Mouse (Mus musculus): ENCODE results near the gene Wnt4. TPM values are rescaled to one million over a fixed set of nuclear protein-coding genes. Genes with fewer than 3 reads are reported as not detected.

Wnt4 gene
- total and polyA plus RNA-seq, 3 experiments, result 0.23 to 0.47 (median 0.25) TPM

DNA sequence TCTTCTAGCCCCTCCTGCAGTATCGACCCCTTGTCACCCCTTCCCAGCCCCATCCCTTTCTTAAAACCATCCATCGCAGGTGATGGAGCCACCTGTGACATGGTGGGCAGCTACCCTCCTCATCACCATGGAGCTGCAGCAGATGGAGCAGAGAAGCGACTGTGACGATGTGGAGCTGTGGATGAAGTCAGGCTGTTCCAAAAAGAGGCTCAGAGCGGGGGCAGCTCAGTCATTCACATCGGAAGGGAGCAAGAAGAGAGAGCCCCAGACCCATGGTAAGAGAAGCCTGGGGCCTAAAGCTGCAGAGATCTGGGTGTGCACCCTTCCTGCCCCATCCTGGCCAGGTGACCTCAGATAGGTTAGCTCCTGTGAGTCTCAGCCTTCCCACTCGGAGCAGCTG lies 26.8 kb downstream of the Wnt4 start:
- TF ChIP-seq EP300 (IDR thresholded peaks at IDR 0.05; ENCODE audit: insufficient read depth, low read depth, low read length), result no peak
- TF ChIP-seq POLR2A (IDR thresholded peaks at IDR 0.05; ENCODE audit: insufficient read depth, low read depth, low read length), result no peak
- no peak for TF ChIP-seq CTCF (IDR thresholded peaks at IDR 0.05)
- Histone ChIP-seq H3K36me3 (ENCODE audit: control insufficient read depth, insufficient read depth, low read length) (no peaks in the 10 kb centered on the region), H3K79me2 (replicated peaks; ENCODE audit: control insufficient read depth, insufficient read depth, low read length) (no peaks in the 10 kb centered on the region), H3K9ac (ENCODE audit: low read depth, low read length) (no peak overlapping the region), H3K4me1 (ENCODE audit: control insufficient read depth, insufficient read depth, low read length) (no peaks in the 10 kb centered on the region), H3K27me3 (ENCODE audit: control insufficient read depth, insufficient read depth, low read length) (no peaks in the 10 kb centered on the region), H3K27ac (no peak overlapping the region), H3K4me3 (no peak overlapping the region)
- 90% methylated on average over 7 of the region's 7 CpGs for WGBS
- intact Hi-C loops (cut with DNase I), result no loop called here
- DNase-seq, result no peak

- no peaks in the 10 kb centered on the region for H3K79me2 ChIP-seq (replicated peaks; ENCODE audit: control insufficient read depth, insufficient read depth, low read length)
- TF ChIP-seq POLR2A (IDR thresholded peaks at IDR 0.05; ENCODE audit: insufficient read depth, low read depth, low read length) (no peak), CTCF (IDR thresholded peaks at IDR 0.05) (no peak), EP300 (IDR thresholded peaks at IDR 0.05; ENCODE audit: insufficient read depth, low read depth, low read length) (no peak)
- intact Hi-C loops (cut with DNase I), result no loop called here
- 88% methylated on average over 7 of the region's 7 CpGs for WGBS
- H3K36me3 ChIP-seq (ENCODE audit: control insufficient read depth, insufficient read depth, low read length), result no peaks in the 10 kb centered on the region
- no peaks in the 10 kb centered on the region for H3K4me1 ChIP-seq (ENCODE audit: control insufficient read depth, insufficient read depth, low read length)
- no peak overlapping the region for H3K4me3 ChIP-seq
- H3K27me3 ChIP-seq (ENCODE audit: control insufficient read depth, insufficient read depth, low read length), result no peaks in the 10 kb centered on the region
- no peak for DNase-seq
- no peak overlapping the region for H3K9ac ChIP-seq (ENCODE audit: low read depth, low read length)
- no peak overlapping the region for H3K27ac ChIP-seq
Observed at GRCm38 (mm10) chr4:137305066-137305465, 27.8 kb downstream of the Wnt4 start.

- Histone ChIP-seq H3K4me1 (ENCODE audit: control insufficient read depth, insufficient read depth, low read length) (no peaks in the 10 kb centered on the region), H3K4me3 (no peak overlapping the region), H3K9ac (ENCODE audit: low read depth, low read length) (no peak overlapping the region), H3K27ac (no peak overlapping the region), H3K36me3 (ENCODE audit: control insufficient read depth, insufficient read depth, low read length) (no peaks in the 10 kb centered on the region), H3K27me3 (ENCODE audit: control insufficient read depth, insufficient read depth, low read length) (no peaks in the 10 kb centered on the region), H3K79me2 (replicated peaks; ENCODE audit: control insufficient read depth, insufficient read depth, low read length) (no peaks in the 10 kb centered on the region)
- TF ChIP-seq POLR2A (IDR thresholded peaks at IDR 0.05; ENCODE audit: insufficient read depth, low read depth, low read length) (no peak), CTCF (IDR thresholded peaks at IDR 0.05) (no peak), EP300 (IDR thresholded peaks at IDR 0.05; ENCODE audit: insufficient read depth, low read depth, low read length) (no peak)
- 59% methylated on average over 13 of the region's 13 CpGs for WGBS
- no peak for DNase-seq
- intact Hi-C loops (cut with DNase I), result no loop called here
Observed at GRCm38 (mm10) chr4:137305831-137306576, 28.7 kb downstream of the Wnt4 start.

GRCm38 (mm10) chr4:137306577-137306888 lies 29.2 kb downstream of the Wnt4 start:
- Histone ChIP-seq H3K79me2 (replicated peaks; ENCODE audit: control insufficient read depth, insufficient read depth, low read length) (no peaks in the 10 kb centered on the region), H3K4me3 (no peak overlapping the region), H3K27ac (no peak overlapping the region), H3K36me3 (ENCODE audit: control insufficient read depth, insufficient read depth, low read length) (no peaks in the 10 kb centered on the region), H3K4me1 (ENCODE audit: control insufficient read depth, insufficient read depth, low read length) (no peaks in the 10 kb centered on the region), H3K27me3 (ENCODE audit: control insufficient read depth, insufficient read depth, low read length) (no peaks in the 10 kb centered on the region), H3K9ac (ENCODE audit: low read depth, low read length) (no peak overlapping the region)
- DNase-seq, result no peak
- WGBS, result 75% methylated on average over 8 of the region's 8 CpGs
- intact Hi-C loops (cut with DNase I), result no loop called here
- TF ChIP-seq EP300 (IDR thresholded peaks at IDR 0.05; ENCODE audit: insufficient read depth, low read depth, low read length) (no peak), POLR2A (IDR thresholded peaks at IDR 0.05; ENCODE audit: insufficient read depth, low read depth, low read length) (no peak), CTCF (IDR thresholded peaks at IDR 0.05) (no peak)

GRCm38 (mm10) chr4:137306991-137307706 lies 29.9 kb downstream of the Wnt4 start:
- TF ChIP-seq POLR2A (IDR thresholded peaks at IDR 0.05; ENCODE audit: insufficient read depth, low read depth, low read length) (no peak), EP300 (IDR thresholded peaks at IDR 0.05; ENCODE audit: insufficient read depth, low read depth, low read length) (no peak)
- 79% methylated on average over 19 of the region's 19 CpGs for whole genome bisulfite sequencing
- intact Hi-C loops (cut with DNase I), result no loop called here

DNA sequence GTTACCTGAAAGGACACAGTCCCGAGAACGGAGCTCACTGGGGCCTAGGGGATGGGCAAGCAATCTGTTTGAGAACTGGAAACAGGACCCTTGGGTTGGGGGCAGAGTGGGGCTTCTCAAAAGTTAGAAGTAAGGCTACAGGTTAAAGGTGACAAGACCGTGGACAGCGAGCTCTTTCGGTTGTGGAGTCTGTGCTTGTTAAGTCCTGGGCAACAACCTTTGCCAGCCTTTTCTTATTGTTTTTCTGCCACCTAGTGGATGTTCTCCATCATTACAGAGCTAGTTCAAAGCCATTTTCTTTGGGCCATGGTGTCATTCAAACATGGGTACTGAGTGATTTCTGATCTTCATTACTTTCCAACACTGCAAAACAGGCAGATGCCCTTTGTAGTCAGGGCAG lies 31.1 kb downstream of the Wnt4 start:
- no peaks in the 10 kb centered on the region for H3K27me3 ChIP-seq (ENCODE audit: control insufficient read depth, insufficient read depth, low read length)
- no peaks in the 10 kb centered on the region for H3K79me2 ChIP-seq (replicated peaks; ENCODE audit: control insufficient read depth, insufficient read depth, low read length)
- H3K27ac ChIP-seq, result no peak overlapping the region
- no peak overlapping the region for H3K9ac ChIP-seq (ENCODE audit: low read depth, low read length)
- no peaks in the 10 kb centered on the region for H3K4me1 ChIP-seq (ENCODE audit: control insufficient read depth, insufficient read depth, low read length)
- H3K4me3 ChIP-seq, result no peak overlapping the region
- TF ChIP-seq CTCF (IDR thresholded peaks at IDR 0.05) (peak; percentile 83), POLR2A (IDR thresholded peaks at IDR 0.05; ENCODE audit: insufficient read depth, low read depth, low read length) (no peak), EP300 (IDR thresholded peaks at IDR 0.05; ENCODE audit: insufficient read depth, low read depth, low read length) (no peak)
- H3K36me3 ChIP-seq (ENCODE audit: control insufficient read depth, insufficient read depth, low read length), result no peaks in the 10 kb centered on the region
- 41% methylated on average over 5 of the region's 5 CpGs for WGBS
- DNase-seq, result no peak
- intact Hi-C loops (cut with DNase I), result loop anchor here (1.0 kb wide), 2 partner anchors 144 to 231 kb away; no protein-coding TSS in a partner anchor

More at GRCm38 (mm10) chr4:137306991-137307706, 29.9 kb downstream of the Wnt4 start:
- Histone ChIP-seq H3K79me2 (replicated peaks; ENCODE audit: control insufficient read depth, insufficient read depth, low read length) (no peaks in the 10 kb centered on the region), H3K9ac (ENCODE audit: low read depth, low read length) (no peak overlapping the region), H3K36me3 (ENCODE audit: control insufficient read depth, insufficient read depth, low read length) (no peaks in the 10 kb centered on the region), H3K27ac (no peak overlapping the region), H3K27me3 (ENCODE audit: control insufficient read depth, insufficient read depth, low read length) (no peaks in the 10 kb centered on the region), H3K4me3 (no peak overlapping the region), H3K4me1 (ENCODE audit: control insufficient read depth, insufficient read depth, low read length) (no peaks in the 10 kb centered on the region)
- no peak for DNase-seq
